Mouse (Mus musculus) intestine, embryonic 16.5 days (tissue): ENCODE results near the gene BC049352. TPM values are rescaled to one million over a fixed set of nuclear protein-coding genes. Genes with fewer than 3 reads are reported as not detected.

Experiments
- ATAC-seq: fragments of 200-750 bp; cut with Nextera tagmentation; 2 replicates; pipeline ENCODE4 v1.8.0; 2017; ENCODE audit warnings: moderate TSS enrichment, moderate library complexity
- H3K27ac ChIP-seq: fragments of 300-500 bp; sonication (generic); 2 replicates; pipeline ENCODE4 v1.5.1; 2014; ENCODE audit warnings: mild to moderate bottlenecking, low read length
- H3K27me3 ChIP-seq: fragments of 300-500 bp; sonication (generic); replicated peaks from 2 replicates; pipeline ENCODE4 v1.6.1; 2014; ENCODE audit warnings: low read length, control low read depth, mixed read lengths; ENCODE audit not compliant: control insufficient read depth, insufficient read depth
- H3K36me3 ChIP-seq: fragments of 300-500 bp; sonication (generic); 2 replicates; pipeline ENCODE4 v1.6.1; 2014; ENCODE audit warnings: low read length, control low read depth; ENCODE audit not compliant: control insufficient read depth, insufficient read depth
- H3K4me1 ChIP-seq: fragments of 300-500 bp; sonication (generic); 2 replicates; pipeline ENCODE4 v1.6.1; 2014; ENCODE audit warnings: low read length, control low read depth, mixed read lengths; ENCODE audit not compliant: control insufficient read depth, insufficient read depth
- H3K4me2 ChIP-seq: fragments of 300-500 bp; sonication (generic); 2 replicates; pipeline ENCODE4 v1.6.1; 2014; ENCODE audit warnings: low read depth, low read length, control low read depth
- H3K4me3 ChIP-seq: fragments of 300-500 bp; sonication (generic); 2 replicates; pipeline ENCODE4 v1.5.1; 2014; ENCODE audit warnings: mild to moderate bottlenecking, low read length
- H3K9ac ChIP-seq: fragments of 300-500 bp; sonication (generic); 2 replicates; pipeline ENCODE4 v1.6.1; 2014; ENCODE audit warnings: low read depth, low read length
- H3K9me3 ChIP-seq: fragments of 300-500 bp; sonication (generic); 2 replicates; pipeline ENCODE4 v1.6.1; 2016; ENCODE audit warnings: low read length, control low read depth; ENCODE audit not compliant: control insufficient read depth
- WGBS: fragments of 180-500 bp; shearing (Covaris S2); extraction: QIAGEN DNeasy Blood & Tissue Kit; methylation state at CpG from one replicate; pipeline ENCODE4 v1.1.7; 2014; 5-methylcytosine and 5-hydroxymethylcytosine counted together
- polyA plus RNA-seq: library from polyadenylated mRNA; unstranded; fragments of >200 nt; fragmentation: Nextera tagmentation; extraction: Ambion mirVana; gene quantifications from 2 replicates; pipeline ENCODE4 v1.2.1, GENCODE M21; 2015

BC049352 gene
- polyA plus RNA-seq, result 0.15 and 0.36 TPM in 2 replicates

DNA sequence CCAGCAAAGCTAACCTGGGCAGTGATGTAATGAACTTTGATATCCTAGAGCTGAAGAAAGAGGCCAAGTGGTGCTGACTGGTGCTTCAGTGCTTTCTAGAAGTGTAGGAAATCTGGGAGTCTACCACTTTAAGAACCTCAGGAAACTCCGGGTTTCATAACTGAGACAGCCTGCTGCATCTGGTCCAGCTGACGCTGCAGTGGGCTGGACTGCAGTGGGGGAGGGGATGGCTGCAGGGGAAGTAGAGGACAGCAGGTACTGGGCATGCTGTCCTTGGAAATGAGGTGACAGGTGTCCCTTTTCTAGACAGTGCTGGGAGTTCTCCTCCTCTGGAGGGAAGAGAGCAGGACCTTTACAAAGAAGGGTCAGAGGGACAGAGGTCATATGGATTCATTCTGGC, at the start of gene BC049352:
TSS of gene BC049352 (plus strand) at position 238 of the 400 bp plus-strand sequence.
- WGBS, result 10% methylated on average over 2 of the region's 2 CpGs
- Histone ChIP-seq H3K4me3 (no peak within 1 kb of the TSS), H3K27ac (peak within 1 kb of the TSS; percentile 20; the same call in 1 of the 2 replicates), H3K4me2 (no peak within 1 kb of the TSS), H3K36me3 (no peaks in the 10 kb centered on the region), H3K9me3 (no peaks in the 10 kb centered on the region), H3K4me1 (peaks cover 5% of the 10 kb centered on the region; the same call in 1 of the 2 replicates), H3K9ac (no peak within 1 kb of the TSS), H3K27me3 (no peaks in the 10 kb centered on the region)
- ATAC-seq, result peak; percentile 85

DNA sequence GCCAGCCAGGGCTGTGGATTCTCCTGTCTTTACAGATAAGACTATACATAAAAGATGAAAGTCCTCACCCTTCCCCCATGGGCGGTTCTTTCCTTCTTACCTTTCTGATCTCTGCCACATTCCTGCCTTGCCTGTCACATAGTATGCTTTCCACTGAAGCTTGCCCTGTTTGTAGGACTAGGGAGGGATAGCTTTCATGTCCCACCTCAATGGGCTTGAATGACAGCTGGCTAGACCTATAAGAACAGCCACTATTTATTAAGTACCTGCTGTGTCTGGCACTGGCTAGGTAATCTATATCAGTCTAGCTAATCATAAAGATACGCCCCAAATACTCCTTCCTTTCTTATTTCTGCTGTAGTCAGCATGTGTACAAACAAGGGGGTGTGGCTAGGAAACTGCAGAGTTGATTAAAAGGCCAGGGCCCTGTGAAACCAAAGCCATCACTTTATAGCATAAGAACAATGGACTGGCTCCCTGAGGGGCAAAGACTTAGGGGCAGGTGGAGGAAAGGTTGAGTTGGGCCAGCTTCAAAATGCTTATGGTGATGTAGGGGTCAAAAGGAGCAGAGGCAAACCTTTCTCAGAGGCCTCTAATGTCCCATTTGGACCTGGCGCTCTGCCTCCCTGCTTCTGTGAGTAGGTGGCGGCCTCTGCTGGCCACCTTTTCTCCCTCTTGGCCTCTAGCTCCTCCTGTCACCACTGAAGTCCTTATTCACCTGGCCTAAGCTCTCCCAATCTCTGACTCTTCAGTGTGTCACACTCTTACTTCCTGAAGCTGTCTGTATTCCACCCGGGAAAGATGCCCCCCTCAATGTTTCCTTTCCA, 48.1 kb upstream of the BC049352 start:
- H3K27me3 ChIP-seq, result peaks cover 31% of the 10 kb centered on the region
- peak; percentile 89 for ATAC-seq
- no peak overlapping the region for H3K9ac ChIP-seq

DNA sequence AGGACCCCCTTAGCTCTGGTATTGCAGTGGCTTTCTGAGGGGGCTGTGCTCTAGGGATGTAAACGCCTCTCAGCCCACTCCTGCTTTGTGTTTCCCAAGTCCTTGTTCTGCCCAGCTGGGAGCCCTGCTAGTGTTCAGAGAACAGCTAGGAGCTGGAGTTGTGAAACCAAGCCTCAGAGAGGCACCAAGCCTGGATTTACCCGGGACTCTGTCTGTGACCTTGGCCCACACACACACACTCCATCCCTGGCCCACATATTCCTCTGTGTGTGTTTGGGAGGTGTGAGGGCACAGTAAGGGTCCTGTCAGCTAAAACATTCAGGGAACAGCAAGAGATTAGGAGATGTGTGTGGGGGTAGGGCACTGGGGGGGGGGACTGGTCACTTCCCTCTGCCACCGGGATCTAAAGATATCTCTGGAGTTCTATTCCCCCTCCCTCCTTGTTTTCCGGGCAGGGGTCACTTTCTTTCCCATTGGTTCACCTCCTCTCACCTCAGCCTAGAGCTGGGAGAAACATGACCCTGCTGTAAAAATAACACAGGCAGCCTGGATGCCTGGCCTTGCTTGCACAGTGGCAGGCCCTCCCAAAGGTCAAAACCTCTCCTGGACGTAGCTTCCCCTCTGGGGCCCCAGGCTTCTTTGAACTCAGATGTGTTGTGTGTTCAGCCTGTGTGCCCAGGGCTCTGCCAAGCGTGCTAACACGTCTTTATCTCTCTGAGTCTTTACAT, 45.2 kb upstream of the BC049352 start:
- Histone ChIP-seq H3K4me1 (peaks cover 9% of the 10 kb centered on the region), H3K9ac (no peak overlapping the region), H3K4me2 (no peak overlapping the region), H3K36me3 (no peaks in the 10 kb centered on the region), H3K27ac (no peak overlapping the region), H3K4me3 (no peak overlapping the region), H3K9me3 (no peaks in the 10 kb centered on the region), H3K27me3 (peaks cover 55% of the 10 kb centered on the region)
- no peak for ATAC-seq
- 21% methylated on average over 7 of the region's 7 CpGs for WGBS

More for the DNA sequence above, 48.1 kb upstream of the BC049352 start:
- H3K4me2 ChIP-seq, result no peak overlapping the region
- WGBS, result 27% methylated on average over 5 of the region's 5 CpGs
- no peaks in the 10 kb centered on the region for H3K36me3 ChIP-seq
- no peaks in the 10 kb centered on the region for H3K9me3 ChIP-seq
- no peak overlapping the region for H3K27ac ChIP-seq
- peaks cover 5% of the 10 kb centered on the region; the same call in 1 of the 2 replicates for H3K4me1 ChIP-seq
- H3K4me3 ChIP-seq, result no peak overlapping the region

DNA sequence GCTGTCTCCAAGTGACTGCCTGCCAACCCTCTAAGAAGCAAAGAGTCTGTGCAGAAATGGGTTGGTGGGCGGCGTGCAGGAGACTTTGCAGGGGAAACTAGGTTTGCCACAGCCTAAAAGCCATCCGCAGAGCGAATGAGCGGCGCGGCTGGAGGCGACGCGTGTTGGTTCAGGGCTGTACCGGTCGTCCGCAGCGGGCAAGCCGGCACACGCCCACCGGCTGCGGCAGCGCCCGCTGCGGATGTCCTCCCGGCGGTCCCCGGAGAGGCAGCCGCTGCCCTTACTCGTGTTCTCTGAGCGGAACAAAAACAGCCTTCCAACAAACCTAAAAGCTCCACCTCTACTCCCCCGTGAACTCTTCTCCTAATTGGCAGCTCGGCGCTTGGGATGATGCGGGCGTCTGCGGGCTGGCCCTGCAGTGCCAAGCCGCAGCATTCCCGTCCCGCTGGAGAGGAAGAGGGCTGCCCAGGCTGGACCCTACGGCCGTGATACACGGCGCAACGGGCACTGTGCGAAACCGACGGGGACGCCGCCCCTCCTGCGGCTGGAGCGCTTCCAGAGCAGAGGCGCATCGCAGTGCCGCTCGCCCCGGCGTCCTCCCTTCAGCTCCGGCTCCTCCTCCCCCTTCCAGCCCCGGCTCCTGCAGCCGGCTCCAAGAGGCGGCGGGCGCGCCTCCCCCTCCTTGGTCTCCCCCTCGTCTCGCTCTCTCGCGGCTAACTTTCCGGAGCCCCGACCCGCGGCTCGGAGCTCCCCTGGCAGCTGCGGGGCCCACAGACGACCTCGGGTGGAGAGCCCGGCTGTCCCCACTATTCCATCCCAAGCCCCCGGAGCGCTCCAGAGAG, 43.4 kb upstream of the BC049352 start, which contains the start of gene Scn4b:
TSS of gene Scn4b (plus strand) at position 205 of the 842 bp plus-strand sequence.
- under 1% methylated on average over 62 of the region's 76 CpGs for WGBS
- H3K27me3 ChIP-seq, result peaks cover 61% of the 10 kb centered on the region
- H3K4me1 ChIP-seq, result peaks cover 9% of the 10 kb centered on the region

DNA sequence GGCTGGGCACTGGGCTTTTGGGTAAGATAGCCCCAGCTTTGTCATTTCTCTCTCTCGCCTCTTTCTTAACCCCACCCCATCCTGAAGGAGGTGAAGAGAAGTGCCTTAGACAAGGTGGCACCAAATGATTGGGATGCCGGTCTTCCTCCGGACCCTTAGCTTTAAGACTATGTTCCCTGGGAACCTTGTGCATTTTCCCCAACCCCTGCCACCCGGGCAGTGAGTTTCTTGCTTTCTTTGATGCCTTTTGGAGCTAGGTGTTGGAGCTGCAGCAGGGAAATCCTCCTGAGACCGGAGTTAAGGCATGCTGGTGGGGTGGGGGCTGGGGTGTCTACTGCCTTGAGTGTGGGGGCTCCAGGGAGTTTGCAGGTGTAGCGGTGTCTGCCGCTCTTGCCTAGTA, 42.7 kb upstream of the BC049352 start:
- H3K36me3 ChIP-seq, result no peaks in the 10 kb centered on the region
- peaks cover 9% of the 10 kb centered on the region for H3K4me1 ChIP-seq
- H3K27me3 ChIP-seq, result peaks cover 61% of the 10 kb centered on the region
- peak overlapping the region; percentile 53; the same call in 1 of the 2 replicates for H3K9ac ChIP-seq
- ATAC-seq, result no peak
- 2% methylated on average over 7 of the region's 7 CpGs for WGBS
- no peak overlapping the region for H3K27ac ChIP-seq
- no peaks in the 10 kb centered on the region for H3K9me3 ChIP-seq
- H3K4me3 ChIP-seq, result peak overlapping the region; percentile 57
- H3K4me2 ChIP-seq, result peak overlapping the region; percentile 95

More for the DNA sequence above, 43.4 kb upstream of the BC049352 start, which contains the start of gene Scn4b:
- Histone ChIP-seq H3K36me3 (no peaks in the 10 kb centered on the region), H3K4me3 (peak within 1 kb of the TSS; percentile 57), H3K9ac (peak within 1 kb of the TSS; percentile 53; the same call in 1 of the 2 replicates), H3K27ac (no peak within 1 kb of the TSS), H3K9me3 (no peaks in the 10 kb centered on the region), H3K4me2 (peak within 1 kb of the TSS; percentile 95)
- peak; percentile 29; the same call in 1 of the 2 replicates for ATAC-seq

DNA sequence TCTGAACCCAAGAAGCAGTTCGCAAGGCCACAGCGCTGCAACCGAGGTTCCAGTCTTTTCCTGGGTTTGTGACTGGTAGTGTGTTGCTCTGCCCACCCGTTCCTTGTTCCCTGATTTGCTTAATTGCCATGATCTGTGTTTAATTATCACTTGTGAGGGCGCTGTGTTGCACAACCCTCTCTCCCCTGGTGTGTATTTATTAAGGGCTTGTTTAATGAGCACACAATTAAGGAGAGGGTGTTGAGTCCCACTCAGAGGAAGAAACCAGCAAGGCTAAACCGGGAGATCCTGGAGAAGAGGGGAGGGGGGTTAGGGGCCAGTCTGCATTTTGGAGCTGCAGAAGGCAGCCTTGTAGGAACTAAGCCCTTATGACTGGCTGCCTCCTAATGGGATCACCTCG, 40.9 kb upstream of the BC049352 start:
- Histone ChIP-seq H3K27ac (no peak overlapping the region), H3K9me3 (no peaks in the 10 kb centered on the region), H3K4me3 (no peak overlapping the region), H3K9ac (no peak overlapping the region), H3K27me3 (peaks cover 70% of the 10 kb centered on the region), H3K4me1 (peaks cover 14% of the 10 kb centered on the region), H3K4me2 (no peak overlapping the region), H3K36me3 (no peaks in the 10 kb centered on the region)
- no peak for ATAC-seq
- WGBS, result 65% methylated on average over 7 of the region's 7 CpGs

DNA sequence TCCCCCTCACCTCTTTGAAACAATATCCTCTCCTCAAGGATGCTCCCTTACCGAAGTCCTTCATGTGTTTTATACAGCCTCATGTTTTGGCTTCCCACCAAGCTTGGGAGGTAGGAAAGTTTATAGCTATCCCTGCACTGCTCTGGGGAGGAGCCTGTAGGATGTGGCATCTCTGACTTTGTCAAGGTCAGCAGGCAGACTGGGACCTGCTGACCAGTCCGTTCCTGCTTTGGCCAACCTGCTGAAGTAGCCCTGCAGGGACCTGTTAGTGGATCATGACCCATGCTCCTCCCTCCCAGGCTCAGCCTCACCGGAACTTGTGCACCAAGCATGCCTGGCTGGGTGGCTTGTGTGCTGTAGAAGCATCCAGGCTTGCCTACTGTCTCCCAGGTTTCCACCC, 39.1 kb upstream of the BC049352 start:
- H3K4me3 ChIP-seq, result no peak overlapping the region
- peaks cover 15% of the 10 kb centered on the region for H3K4me1 ChIP-seq
- no peak overlapping the region for H3K4me2 ChIP-seq
- WGBS, result 59% methylated on average over 3 of the region's 3 CpGs
- ATAC-seq, result no peak
- peaks cover 54% of the 10 kb centered on the region for H3K27me3 ChIP-seq
- no peak overlapping the region for H3K27ac ChIP-seq
- no peak overlapping the region for H3K9ac ChIP-seq
- no peaks in the 10 kb centered on the region for H3K9me3 ChIP-seq
- H3K36me3 ChIP-seq, result no peaks in the 10 kb centered on the region

DNA sequence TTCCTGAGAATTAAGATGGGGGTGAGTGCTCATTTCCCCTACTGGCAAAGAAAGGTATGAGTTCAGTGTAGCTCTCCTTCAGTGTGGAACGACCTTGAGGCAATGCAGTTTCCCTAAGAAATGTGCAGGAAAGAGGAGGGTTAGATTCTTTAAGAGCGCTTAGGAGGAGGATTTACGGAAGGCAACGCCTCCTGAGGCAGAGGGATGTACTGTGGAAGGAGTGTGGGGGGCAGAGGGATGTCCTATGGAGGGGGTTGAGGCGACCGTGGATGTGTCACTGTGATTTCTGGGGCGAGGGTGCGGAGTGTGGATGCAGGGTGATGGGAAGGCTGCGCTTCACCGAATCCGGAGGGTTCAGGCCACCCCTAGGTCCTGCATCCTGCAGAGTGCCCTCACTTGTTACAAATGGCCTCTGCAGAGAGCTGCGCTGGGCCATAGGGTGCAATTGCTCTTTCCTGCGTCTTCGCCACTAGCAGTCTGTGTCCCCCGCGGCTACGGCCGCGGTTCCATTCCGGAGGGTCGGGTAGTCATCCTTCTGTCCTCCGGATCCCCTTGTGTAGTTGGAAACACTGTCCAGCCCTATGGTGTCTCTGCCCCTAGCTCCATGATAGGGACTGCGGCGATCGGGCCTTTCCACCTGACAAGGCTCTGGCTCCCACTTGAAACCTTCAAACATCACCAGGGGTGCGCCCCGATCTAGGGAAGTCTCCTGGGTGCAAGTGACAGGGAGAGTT, 36.1 kb upstream of the BC049352 start:
- peak overlapping the region; percentile 63 for H3K4me2 ChIP-seq
- H3K9ac ChIP-seq, result peak overlapping the region; percentile 38; the same call in 1 of the 2 replicates
- H3K4me3 ChIP-seq, result peak overlapping the region; percentile 37
- H3K36me3 ChIP-seq, result no peaks in the 10 kb centered on the region
- peaks cover 38% of the 10 kb centered on the region for H3K27me3 ChIP-seq
- peaks cover 6% of the 10 kb centered on the region; the same call in 1 of the 2 replicates for H3K4me1 ChIP-seq
- H3K27ac ChIP-seq, result no peak overlapping the region
- ATAC-seq, result peak; percentile 36
- H3K9me3 ChIP-seq, result no peaks in the 10 kb centered on the region
- 4% methylated on average over 27 of the region's 27 CpGs for WGBS
